Mouse (Mus musculus): ENCODE results near the gene Gm21739.
"Not testable (repeated sequence)": the region's sequence is repeated elsewhere in the genome, so short reads cannot be mapped to it uniquely, and the experiment has no call there.

Gm21739 gene

DNA sequence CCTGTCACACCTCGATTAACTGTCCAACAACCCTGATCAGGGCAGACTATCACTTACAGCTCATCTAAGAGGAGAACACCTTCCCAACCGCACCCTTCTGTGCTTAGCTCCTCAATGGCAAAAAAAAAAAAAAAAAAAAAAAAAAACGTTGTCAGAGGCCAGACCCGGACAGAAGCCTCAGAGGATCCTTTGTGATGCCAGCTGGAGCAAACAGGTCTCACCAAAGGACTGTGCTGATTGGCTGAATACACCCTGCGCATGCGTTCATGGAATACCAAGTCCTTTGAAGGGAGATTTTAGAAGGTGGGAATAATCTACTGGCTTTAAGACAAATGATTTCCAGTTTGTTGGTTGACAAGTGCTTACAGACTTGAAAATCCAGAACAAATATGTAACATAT lies at the start of gene Gm21739:
TSS of gene Gm21739 (minus strand) at position 101 of the 400 bp plus-strand sequence.
- in situ Hi-C loops (cut with MboI; ENCODE audit: low sequenced_read_pairs), result not testable (repeated sequence)
